Mouse (Mus musculus) midbrain, postnatal 0 days (tissue): Measurements from ENCODE around the gene Psen1. TPM values are rescaled to one million over a fixed set of nuclear protein-coding genes. Genes with fewer than 3 reads are reported as not detected.

ENCODE experiments used
- ATAC-seq: fragments of 200-750 bp; cut with Nextera tagmentation; 2 replicates; pipeline ENCODE4 v1.8.0; 2017; ENCODE audit warnings: moderate number of reproducible peaks, mild to moderate bottlenecking, moderate TSS enrichment, moderate library complexity; ENCODE audit not compliant: low FRiP score
- DNase-seq: peaks from one replicate; pipeline ENCODE4 v3.0.0-alpha.2; 2015; ENCODE audit warnings: low spot score
- H3K27ac ChIP-seq: fragments of 300-500 bp; sonication (generic); 2 replicates; pipeline ENCODE4 v1.5.1; 2014; ENCODE audit warnings: low read depth, mild to moderate bottlenecking, low read length, mixed read lengths
- H3K27me3 ChIP-seq: fragments of 300-500 bp; sonication (generic); 2 replicates; pipeline ENCODE4 v1.6.1; 2014; ENCODE audit warnings: low read length, control low read depth, mixed read lengths; ENCODE audit not compliant: insufficient read depth
- H3K36me3 ChIP-seq: fragments of 300-500 bp; sonication (generic); 2 replicates; pipeline ENCODE4 v1.6.1; 2014; ENCODE audit warnings: low read length, control low read depth, mixed read lengths; ENCODE audit not compliant: insufficient read depth
- H3K4me1 ChIP-seq: fragments of 300-500 bp; sonication (generic); 2 replicates; pipeline ENCODE4 v1.6.1; 2014; ENCODE audit warnings: mild to moderate bottlenecking, control low read depth, antibody characterized with exemption, low read length, mixed read lengths; ENCODE audit not compliant: insufficient read depth
- H3K4me2 ChIP-seq: fragments of 300-500 bp; sonication (generic); 2 replicates; pipeline ENCODE4 v1.6.1; 2014; ENCODE audit warnings: low read depth, mild to moderate bottlenecking, low read length, mixed read lengths; ENCODE audit not compliant: poor library complexity, severe bottlenecking
- H3K4me3 ChIP-seq: fragments of 300-500 bp; sonication (generic); 2 replicates; pipeline ENCODE4 v1.5.1; 2014; ENCODE audit warnings: low read depth, mild to moderate bottlenecking, low read length, moderate library complexity
- H3K9ac ChIP-seq: fragments of 300-500 bp; sonication (generic); replicated peaks from 2 replicates; pipeline ENCODE4 v1.6.1; 2014; ENCODE audit warnings: mild to moderate bottlenecking, low read length, moderate library complexity, mixed read lengths; ENCODE audit not compliant: poor library complexity, severe bottlenecking
- H3K9me3 ChIP-seq: fragments of 300-500 bp; sonication (generic); 2 replicates; pipeline ENCODE4 v1.6.1; 2016; ENCODE audit warnings: low read length, control low read depth
- CTCF ChIP-seq: IDR thresholded peaks from 2 replicates; pipeline ENCODE4 v1.5.1; 2016; ENCODE audit warnings: antibody characterized with exemption, mild to moderate bottlenecking
- WGBS: fragments of 180-500 bp; shearing (Covaris S2); extraction: QIAGEN DNeasy Blood & Tissue Kit; methylation state at CpG from one replicate; pipeline ENCODE4 v1.1.7; 2014; 5-methylcytosine and 5-hydroxymethylcytosine counted together
- polyA plus RNA-seq: library from polyadenylated mRNA; unstranded; fragments of >200 nt; fragmentation: Nextera tagmentation; extraction: Ambion mirVana; gene quantifications from 2 replicates; pipeline ENCODE4 v1.2.1, GENCODE M21; 2015
- total RNA-seq: library from RNA; depleted of rRNA; stranded (reverse); fragments of >200 nt; gene quantifications from 2 replicates; pipeline ENCODE4 v1.2.3, GENCODE M21; 2014

Gene Psen1
- total and polyA plus RNA-seq, 2 experiments from 2014 or later: 57.1 to 64.6 TPM

GRCm38 (mm10) chr12:83716416-83717184 lies 28.6 kb downstream of the Psen1 start:
- ATAC-seq: no peak
- Histone ChIP-seq H3K9ac (no peak overlapping the region), H3K4me2 (no peak overlapping the region), H3K36me3 (peaks cover 53% of the 10 kb centered on the region), H3K27me3 (no peaks in the 10 kb centered on the region), H3K4me3 (no peak overlapping the region), H3K27ac (no peak overlapping the region), H3K4me1 (no peaks in the 10 kb centered on the region), H3K9me3 (no peaks in the 10 kb centered on the region)
- no peak for DNase-seq
- WGBS: 86% methylated on average over 15 of the region's 15 CpGs
- TF ChIP-seq CTCF: no peak

- TF ChIP-seq CTCF: no peak
- H3K4me3 ChIP-seq: no peak overlapping the region
- no peaks in the 10 kb centered on the region for H3K4me1 ChIP-seq
- H3K36me3 ChIP-seq: peaks cover 52% of the 10 kb centered on the region
- no peaks in the 10 kb centered on the region for H3K27me3 ChIP-seq
- WGBS: 94% methylated on average over 1 of the region's 1 CpGs
- ATAC-seq (no peak), DNase-seq (no peak)
- H3K27ac ChIP-seq: no peak overlapping the region
- H3K4me2 ChIP-seq: no peak overlapping the region
- no peaks in the 10 kb centered on the region for H3K9me3 ChIP-seq
- no peak overlapping the region for H3K9ac ChIP-seq
Measured at GRCm38 (mm10) chr12:83719431-83719830, 31.5 kb downstream of the Psen1 start.

- H3K36me3 ChIP-seq: peaks cover 53% of the 10 kb centered on the region
Measured at GRCm38 (mm10) chr12:83721281-83721680, 33.3 kb downstream of the Psen1 start.

GRCm38 (mm10) chr12:83723037-83723436 lies 35.1 kb downstream of the Psen1 start:
- no peaks in the 10 kb centered on the region for H3K27me3 ChIP-seq
- H3K4me1 ChIP-seq: no peaks in the 10 kb centered on the region
- DNase-seq (no peak), ATAC-seq (no peak)
- H3K9me3 ChIP-seq: no peaks in the 10 kb centered on the region
- no peak for TF ChIP-seq CTCF
- peaks cover 50% of the 10 kb centered on the region for H3K36me3 ChIP-seq
- H3K4me2 ChIP-seq: no peak overlapping the region
- no peak overlapping the region for H3K9ac ChIP-seq
- H3K4me3 ChIP-seq: no peak overlapping the region
- WGBS: 86% methylated on average over 3 of the region's 3 CpGs
- no peak overlapping the region for H3K27ac ChIP-seq

More at GRCm38 (mm10) chr12:83721281-83721680, 33.3 kb downstream of the Psen1 start:
- H3K4me2 ChIP-seq: no peak overlapping the region
- no peaks in the 10 kb centered on the region for H3K9me3 ChIP-seq
- 77% methylated on average over 6 of the region's 6 CpGs for WGBS
- TF ChIP-seq CTCF: no peak
- no peak overlapping the region; the same call in 1 of the 2 replicates for H3K27ac ChIP-seq
- no peaks in the 10 kb centered on the region for H3K4me1 ChIP-seq
- DNase-seq (no peak), ATAC-seq (no peak)
- H3K9ac ChIP-seq: no peak overlapping the region
- H3K27me3 ChIP-seq: no peaks in the 10 kb centered on the region
- H3K4me3 ChIP-seq: no peak overlapping the region

GRCm38 (mm10) chr12:83726510-83727308 lies 38.8 kb downstream of the Psen1 start:
- no peaks in the 10 kb centered on the region for H3K4me1 ChIP-seq
- H3K36me3 ChIP-seq: peaks cover 60% of the 10 kb centered on the region
- H3K9me3 ChIP-seq: no peaks in the 10 kb centered on the region
- 93% methylated on average over 12 of the region's 12 CpGs for WGBS
- no peaks in the 10 kb centered on the region for H3K27me3 ChIP-seq
- no peak overlapping the region for H3K9ac ChIP-seq
- H3K4me2 ChIP-seq: no peak overlapping the region
- H3K27ac ChIP-seq: no peak overlapping the region
- no peak overlapping the region for H3K4me3 ChIP-seq
- ATAC-seq (no peak), DNase-seq (no peak)
- no peak for TF ChIP-seq CTCF

- no peak overlapping the region for H3K4me3 ChIP-seq
- H3K4me2 ChIP-seq: no peak overlapping the region
- no peak for TF ChIP-seq CTCF
- ATAC-seq (no peak), DNase-seq (no peak)
- H3K27me3 ChIP-seq: no peaks in the 10 kb centered on the region
- WGBS: 98% methylated on average over 5 of the region's 5 CpGs
- H3K9ac ChIP-seq: no peak overlapping the region
- no peak overlapping the region for H3K27ac ChIP-seq
- H3K4me1 ChIP-seq: no peaks in the 10 kb centered on the region
- H3K9me3 ChIP-seq: no peaks in the 10 kb centered on the region
- H3K36me3 ChIP-seq: peaks cover 54% of the 10 kb centered on the region
Measured at GRCm38 (mm10) chr12:83732225-83732624, 44.3 kb downstream of the Psen1 start.
